Mouse (Mus musculus): ENCODE measurements at regions not wholly inside any gene's neighbourhood (a gene's known extent, or its start where the extent isn't known, plus 50 kb on each side); places are given as distances from the start of the nearest gene placed in this dataset.

DNA sequence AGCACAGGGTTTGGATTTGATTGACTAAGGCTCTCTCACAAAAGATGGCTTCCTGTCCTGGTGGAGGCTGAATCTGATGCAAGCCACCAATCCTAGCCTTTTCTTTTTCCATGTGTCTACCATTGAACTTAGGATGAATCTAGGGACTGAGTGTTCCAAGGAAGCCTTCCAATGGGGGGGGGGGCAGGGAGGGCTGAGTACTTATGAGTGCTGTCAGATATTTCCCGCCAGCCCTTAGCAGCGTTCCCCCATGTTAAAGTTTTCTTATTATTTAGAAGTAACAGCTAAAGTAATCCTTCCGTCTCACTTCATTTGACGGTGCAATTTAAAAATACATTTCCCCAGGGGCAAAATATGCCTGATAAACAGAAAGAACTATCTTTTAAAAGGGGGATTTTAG lies 144.8 kb upstream of the Slc38a2 start:
- no peak overlapping the region for H3K9ac ChIP-seq (ENCODE audit: insufficient read depth, low read depth, low read length, poor library complexity, severe bottlenecking)
- H3K9me3 ChIP-seq (ENCODE audit: control insufficient read depth, insufficient read depth, low read depth, low read length), result no peaks in the 10 kb centered on the region
- no peak overlapping the region for H3K27ac ChIP-seq (ENCODE audit: insufficient read depth, low read depth, low read length, poor library complexity, severe bottlenecking)
- H3K4me1 ChIP-seq (ENCODE audit: control insufficient read depth in 2 of 2, insufficient read depth in 2 of 2, low read length in 2 of 2, poor library complexity in 1 of 2), result peaks cover 0 to 4% of the 10 kb centered on the region in 2 experiments; a peak in 2 of 4 replicates
- H3K36me3 ChIP-seq (ENCODE audit: control insufficient read depth, insufficient read depth, low read length, poor library complexity, severe bottlenecking), result no peaks in the 10 kb centered on the region
- no peak overlapping the region for H3K4me3 ChIP-seq (ENCODE audit: insufficient read depth in 1 of 2, low read depth in 1 of 2, low read length in 2 of 2, poor library complexity in 1 of 2, severe bottlenecking in 1 of 2)
- no peak for DNase-seq (ENCODE audit: low read depth, low spot score)
- no peak for TF ChIP-seq ZNF384 (IDR thresholded peaks at IDR 0.05; ENCODE audit: low read depth, low read length)
- TF ChIP-seq ZC3H11A (IDR thresholded peaks at IDR 0.05; ENCODE audit: borderline replicate concordance, low read depth, low read length), result no peak
- no peak for TF ChIP-seq MAFK (IDR thresholded peaks at IDR 0.05; ENCODE audit: insufficient read depth, low read depth, low read length)
- in situ Hi-C loops (cut with MboI; ENCODE audit: low sequenced_read_pairs in 2 of 2, unreplicated experiment in 2 of 2), result no loop called here

GRCm38 (mm10) chr15:96843589-96843988 lies 144.1 kb upstream of the Slc38a2 start:
- H3K9ac ChIP-seq (ENCODE audit: insufficient read depth, low read depth, low read length, poor library complexity, severe bottlenecking), result no peak overlapping the region
- peaks cover 0 to 4% of the 10 kb centered on the region in 2 experiments; a peak in 2 of 4 replicates for H3K4me1 ChIP-seq (ENCODE audit: control insufficient read depth in 2 of 2, insufficient read depth in 2 of 2, low read length in 2 of 2, poor library complexity in 1 of 2)
- no peaks in the 10 kb centered on the region for H3K9me3 ChIP-seq (ENCODE audit: control insufficient read depth, insufficient read depth, low read depth, low read length)
- no peak overlapping the region for H3K27ac ChIP-seq (ENCODE audit: insufficient read depth, low read depth, low read length, poor library complexity, severe bottlenecking)
- H3K36me3 ChIP-seq (ENCODE audit: control insufficient read depth, insufficient read depth, low read length, poor library complexity, severe bottlenecking), result no peaks in the 10 kb centered on the region
- no peak for DNase-seq (ENCODE audit: low read depth, low spot score)
- TF ChIP-seq CHD2 (IDR thresholded peaks at IDR 0.05; ENCODE audit: low read depth, low read length), result no peak
- TF ChIP-seq ZNF384 (IDR thresholded peaks at IDR 0.05; ENCODE audit: low read depth, low read length), result no peak
- TF ChIP-seq HCFC1 (IDR thresholded peaks at IDR 0.05; ENCODE audit: borderline replicate concordance, insufficient read depth, low read length), result no peak
- TF ChIP-seq ZC3H11A (IDR thresholded peaks at IDR 0.05; ENCODE audit: borderline replicate concordance, low read depth, low read length), result no peak
- TF ChIP-seq MAFK (IDR thresholded peaks at IDR 0.05; ENCODE audit: insufficient read depth, low read depth, low read length), result no peak
- no peak overlapping the region for H3K4me3 ChIP-seq (ENCODE audit: insufficient read depth in 1 of 2, low read depth in 1 of 2, low read length in 2 of 2, poor library complexity in 1 of 2, severe bottlenecking in 1 of 2)
- in situ Hi-C loops (cut with MboI; ENCODE audit: low sequenced_read_pairs in 2 of 2, unreplicated experiment in 2 of 2), result no loop called here

GRCm38 (mm10) chr15:96842881-96843280 lies 143.4 kb upstream of the Slc38a2 start:
- DNase-seq (ENCODE audit: low read depth, low spot score), result peak; percentile 29
- no peak overlapping the region for H3K4me3 ChIP-seq (ENCODE audit: insufficient read depth in 1 of 2, low read depth in 1 of 2, low read length in 2 of 2, poor library complexity in 1 of 2, severe bottlenecking in 1 of 2)
- in situ Hi-C loops (cut with MboI; ENCODE audit: low sequenced_read_pairs in 2 of 2, unreplicated experiment in 2 of 2), result no loop called here
- no peaks in the 10 kb centered on the region for H3K36me3 ChIP-seq (ENCODE audit: control insufficient read depth, insufficient read depth, low read length, poor library complexity, severe bottlenecking)
- no peak for TF ChIP-seq CHD2 (IDR thresholded peaks at IDR 0.05; ENCODE audit: low read depth, low read length)
- no peak for TF ChIP-seq MAFK (IDR thresholded peaks at IDR 0.05; ENCODE audit: insufficient read depth, low read depth, low read length)
- no peak for TF ChIP-seq HCFC1 (IDR thresholded peaks at IDR 0.05; ENCODE audit: borderline replicate concordance, insufficient read depth, low read length)
- TF ChIP-seq ZNF384 (IDR thresholded peaks at IDR 0.05; ENCODE audit: low read depth, low read length), result no peak
- TF ChIP-seq ZC3H11A (IDR thresholded peaks at IDR 0.05; ENCODE audit: borderline replicate concordance, low read depth, low read length), result no peak
- H3K9me3 ChIP-seq (ENCODE audit: control insufficient read depth, insufficient read depth, low read depth, low read length), result no peaks in the 10 kb centered on the region
- no peak overlapping the region for H3K9ac ChIP-seq (ENCODE audit: insufficient read depth, low read depth, low read length, poor library complexity, severe bottlenecking)
- peaks cover 0 to 4% of the 10 kb centered on the region in 2 experiments; a peak in 2 of 4 replicates for H3K4me1 ChIP-seq (ENCODE audit: control insufficient read depth in 2 of 2, insufficient read depth in 2 of 2, low read length in 2 of 2, poor library complexity in 1 of 2)
- no peak overlapping the region for H3K27ac ChIP-seq (ENCODE audit: insufficient read depth, low read depth, low read length, poor library complexity, severe bottlenecking)

DNA sequence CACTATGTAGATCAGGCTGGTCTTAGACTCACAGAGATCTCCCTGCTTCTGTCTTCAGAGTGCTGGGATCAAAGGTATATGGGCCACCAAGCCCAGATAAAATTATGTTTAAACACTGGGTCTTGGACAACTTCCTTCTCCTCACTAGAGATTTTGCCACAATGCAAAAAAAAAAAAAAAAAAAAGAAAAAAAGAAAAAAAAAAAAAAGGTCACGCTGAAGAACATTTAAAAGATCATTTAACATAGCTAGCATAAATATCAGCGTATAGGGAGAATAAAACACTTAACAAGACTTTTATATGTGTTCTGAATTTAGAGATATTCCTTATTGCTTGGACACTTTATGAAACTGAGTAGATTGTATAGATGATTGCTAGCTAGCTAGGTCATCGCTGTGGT lies 137.1 kb upstream of the Slc38a2 start:
- peaks cover 0 to 7% of the 10 kb centered on the region in 2 experiments; a peak in 1 of 4 replicates for H3K4me1 ChIP-seq (ENCODE audit: control insufficient read depth in 2 of 2, insufficient read depth in 2 of 2, low read length in 2 of 2, poor library complexity in 1 of 2)
- TF ChIP-seq ZNF384 (IDR thresholded peaks at IDR 0.05; ENCODE audit: low read depth, low read length) (peak; percentile 55), ZC3H11A (IDR thresholded peaks at IDR 0.05; ENCODE audit: borderline replicate concordance, low read depth, low read length) (no peak)
- H3K27ac ChIP-seq (ENCODE audit: insufficient read depth, low read depth, low read length, poor library complexity, severe bottlenecking), result no peak overlapping the region
- DNase-seq (ENCODE audit: low read depth, low spot score), result no peak
- H3K9ac ChIP-seq (ENCODE audit: insufficient read depth, low read depth, low read length, poor library complexity, severe bottlenecking), result no peak overlapping the region
- in situ Hi-C loops (cut with MboI; ENCODE audit: low sequenced_read_pairs in 2 of 2, unreplicated experiment in 2 of 2), result no loop called here
- no peaks in the 10 kb centered on the region for H3K9me3 ChIP-seq (ENCODE audit: control insufficient read depth, insufficient read depth, low read depth, low read length)
- H3K4me3 ChIP-seq (ENCODE audit: insufficient read depth in 1 of 2, low read depth in 1 of 2, low read length in 2 of 2, poor library complexity in 1 of 2, severe bottlenecking in 1 of 2), result no peak overlapping the region
- no peaks in the 10 kb centered on the region for H3K36me3 ChIP-seq (ENCODE audit: control insufficient read depth, insufficient read depth, low read length, poor library complexity, severe bottlenecking)

- H3K4me1 ChIP-seq (ENCODE audit: control insufficient read depth in 2 of 2, insufficient read depth in 2 of 2, low read length in 2 of 2, poor library complexity in 1 of 2), result peaks cover 0 to 7% of the 10 kb centered on the region in 2 experiments; a peak in 1 of 4 replicates
- H3K4me3 ChIP-seq (ENCODE audit: insufficient read depth in 1 of 2, low read depth in 1 of 2, low read length in 2 of 2, poor library complexity in 1 of 2, severe bottlenecking in 1 of 2), result no peak overlapping the region
- H3K9me3 ChIP-seq (ENCODE audit: control insufficient read depth, insufficient read depth, low read depth, low read length), result no peaks in the 10 kb centered on the region
- TF ChIP-seq ZC3H11A (IDR thresholded peaks at IDR 0.05; ENCODE audit: borderline replicate concordance, low read depth, low read length) (no peak), HCFC1 (IDR thresholded peaks at IDR 0.05; ENCODE audit: borderline replicate concordance, insufficient read depth, low read length) (no peak), MAFK (IDR thresholded peaks at IDR 0.05; ENCODE audit: insufficient read depth, low read depth, low read length) (no peak), ZNF384 (IDR thresholded peaks at IDR 0.05; ENCODE audit: low read depth, low read length) (no peak), CHD2 (IDR thresholded peaks at IDR 0.05; ENCODE audit: low read depth, low read length) (no peak)
- in situ Hi-C loops (cut with MboI; ENCODE audit: low sequenced_read_pairs in 2 of 2, unreplicated experiment in 2 of 2), result no loop called here
- no peaks in the 10 kb centered on the region for H3K36me3 ChIP-seq (ENCODE audit: control insufficient read depth, insufficient read depth, low read length, poor library complexity, severe bottlenecking)
- no peak overlapping the region for H3K9ac ChIP-seq (ENCODE audit: insufficient read depth, low read depth, low read length, poor library complexity, severe bottlenecking)
- no peak overlapping the region for H3K27ac ChIP-seq (ENCODE audit: insufficient read depth, low read depth, low read length, poor library complexity, severe bottlenecking)
- no peak for DNase-seq (ENCODE audit: low read depth, low spot score)
These were observed 135.3 kb upstream of the Slc38a2 start for GRCm38 (mm10) chr15:96834862-96835261.
